Mouse (Mus musculus): ENCODE measurements around the gene Elp1.

DNA sequence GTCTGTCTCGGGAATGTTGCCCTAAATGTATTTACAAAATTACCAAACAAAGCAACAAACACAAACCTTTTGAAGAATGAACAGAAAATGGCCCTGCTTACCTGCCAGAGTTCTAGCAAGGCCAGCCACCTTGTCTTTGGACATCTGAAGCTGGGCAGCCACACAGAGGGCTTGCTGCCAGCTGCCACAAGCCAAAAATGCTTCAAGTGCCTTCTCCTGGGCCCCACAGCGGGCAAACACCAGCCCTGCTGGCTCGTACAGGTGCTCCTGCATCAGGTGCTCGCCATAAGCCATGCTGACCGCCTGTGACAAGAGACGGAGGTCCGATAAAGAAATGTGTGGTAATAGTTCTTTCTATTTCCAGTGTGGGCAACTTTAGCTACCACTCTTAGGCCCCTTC, 33.2 kb downstream of the Elp1 start:
- TF ChIP-seq CTCF (IDR thresholded peaks at IDR 0.05; ENCODE audit: low read depth) = no peak
- TF ChIP-seq EP300 (IDR thresholded peaks at IDR 0.05; ENCODE audit: low read depth) = no peak

Data from liver, embryonic 14.5 days (tissue).